Mouse (Mus musculus): ENCODE measurements at regions not wholly inside any gene's neighbourhood (a gene's known extent, or its start where the extent isn't known, plus 50 kb on each side); places are given as distances from the start of the nearest gene placed in this dataset.

- no peak for TF ChIP-seq CTCF (IDR thresholded peaks at IDR 0.05; ENCODE audit: extremely low read depth, insufficient read length, insufficient replicate concordance, low read depth, low read length)
- TF ChIP-seq POLR2A (IDR thresholded peaks at IDR 0.05; ENCODE audit: low read depth, low read length): no peak
Measured at GRCm38 (mm10) chr1:187489452-187489851, 119.1 kb upstream of the Esrrg start.
